Mouse (Mus musculus) layer of hippocampus, postnatal 25 days (tissue): ENCODE results near the gene Hgd. TPM values are rescaled to one million over a fixed set of nuclear protein-coding genes. Genes with fewer than 3 reads are reported as not detected.
"Not testable (repeated sequence)": the region's sequence is repeated elsewhere in the genome, so short reads cannot be mapped to it uniquely, and the experiment has no call there.

ENCODE experiments used
- DNase-seq, 2 experiments: peaks; one replicate each; pipeline ENCODE4 v3.0.0; 2022; ENCODE audit warnings: mixed read lengths in 2 of 2, low spot score in 1 of 2; ENCODE audit errors: extremely low spot score in 1 of 2
- total RNA-seq, 2 experiments: library from RNA; stranded (reverse); gene quantifications; 2 replicates each; pipeline ENCODE4 v1.2.3; 2021

Hgd gene
- total RNA-seq, 2 experiments from 2014 or later, result not detected

DNA sequence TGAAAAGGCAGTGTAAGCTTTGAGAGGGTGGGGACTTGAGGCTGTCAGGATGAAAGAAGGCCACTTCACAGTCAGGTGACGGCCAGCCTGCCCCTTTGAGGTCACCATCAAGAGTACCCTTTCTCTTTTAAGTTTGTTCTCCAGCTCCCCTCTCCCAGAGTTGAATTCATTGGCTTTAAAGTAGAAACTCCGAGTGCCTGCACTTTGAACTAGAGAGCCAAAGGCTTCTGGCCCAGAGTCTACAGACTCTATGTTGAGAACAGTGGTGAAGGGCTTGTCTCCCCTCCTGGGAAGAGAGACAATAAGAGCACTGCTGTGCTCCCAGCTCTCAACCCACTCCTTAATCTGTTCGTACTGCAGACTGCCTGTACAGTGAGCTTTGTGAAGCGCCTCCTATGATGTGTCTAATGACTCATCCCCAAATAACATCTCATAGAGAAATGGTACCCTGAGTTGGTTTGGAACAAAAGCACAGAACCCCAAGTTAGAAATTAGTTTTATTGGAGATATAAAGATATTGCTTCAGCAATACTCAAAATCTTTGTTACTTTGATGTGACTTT lies 46.5 kb downstream of the Hgd start:
- DNase-seq, result no peak

DNA sequence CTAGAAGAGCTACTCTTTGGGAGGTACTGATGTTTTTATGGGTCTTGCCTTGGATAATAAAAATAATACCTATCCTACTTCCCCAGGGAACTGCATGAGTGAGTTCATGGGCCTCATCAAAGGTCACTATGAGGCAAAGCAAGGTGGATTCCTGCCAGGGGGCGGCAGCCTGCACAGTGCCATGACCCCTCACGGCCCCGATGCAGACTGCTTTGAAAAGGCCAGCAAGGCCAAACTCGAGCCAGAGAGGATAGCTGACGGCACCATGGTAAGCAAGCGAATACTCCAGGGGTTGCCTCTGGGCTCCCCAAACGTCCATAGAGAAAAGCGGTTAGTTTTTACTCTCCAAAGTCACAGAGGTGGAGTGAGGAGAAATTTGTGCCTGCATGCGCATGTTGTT lies 48.4 kb downstream of the Hgd start:
- DNase-seq, result no peak

- DNase-seq, result no peak
Measured at GRCm38 (mm10) chr16:37629011-37629410, 49.1 kb downstream of the Hgd start.

DNA sequence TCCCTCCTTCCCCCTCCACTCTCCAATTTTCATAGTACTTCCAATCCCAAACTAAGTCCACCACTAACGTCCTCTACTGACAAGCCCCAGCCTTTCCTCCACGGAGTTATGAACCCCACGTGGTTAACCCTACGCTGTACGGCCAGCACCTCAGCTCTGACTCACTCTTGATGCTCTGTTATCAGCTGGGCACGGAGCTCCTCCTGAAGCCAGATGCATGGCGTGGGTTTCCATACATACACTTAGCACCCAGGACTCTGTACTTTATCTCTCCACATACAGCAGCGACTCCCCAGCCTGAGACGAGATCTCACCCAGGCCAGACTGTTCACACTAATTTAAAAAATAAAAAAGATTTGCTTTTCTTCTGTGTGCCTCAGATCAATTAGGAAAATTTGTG lies 54.6 kb downstream of the Hgd start:
- no peak for DNase-seq

DNA sequence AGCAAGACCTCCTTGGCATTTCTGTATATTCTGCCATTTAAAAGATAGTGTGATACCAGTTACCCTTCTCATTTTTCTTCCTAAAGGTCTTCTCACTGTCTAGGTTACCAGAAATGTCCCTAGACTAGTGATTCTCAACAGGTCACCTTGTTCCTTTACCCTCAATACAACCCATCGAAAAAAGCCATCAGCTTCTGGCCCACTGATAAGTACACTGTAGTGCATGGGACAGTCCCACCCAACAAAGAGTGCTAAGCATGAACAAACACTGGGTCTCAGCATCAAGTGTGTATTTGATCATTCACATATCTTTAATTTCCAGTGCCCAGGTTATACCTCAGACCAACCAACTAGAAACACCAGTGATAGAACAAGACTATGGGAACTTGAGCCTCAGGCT lies 55.1 kb downstream of the Hgd start:
- no peak for DNase-seq

GRCm38 (mm10) chr16:37636107-37636506 lies 56.2 kb downstream of the Hgd start:
- no peak for DNase-seq

DNA sequence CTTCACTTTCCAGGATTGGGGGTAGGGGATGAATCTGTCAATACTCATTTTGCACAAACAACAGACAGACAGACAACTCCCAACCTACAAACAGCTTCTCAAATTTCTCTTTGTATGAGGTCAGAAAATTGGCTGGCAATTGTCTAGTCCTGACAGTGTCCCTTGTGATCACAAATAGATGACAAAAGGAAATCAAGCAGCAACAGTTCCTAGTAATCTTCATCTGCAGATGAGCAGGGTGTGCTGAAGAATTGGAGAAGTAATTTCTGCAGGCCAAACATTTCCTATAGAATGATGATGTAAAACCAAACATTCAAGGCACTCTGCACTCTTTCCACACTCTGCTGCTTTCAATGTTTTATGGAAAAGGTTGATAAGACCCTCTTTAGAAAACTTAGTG lies 57.8 kb downstream of the Hgd start:
- no peak for DNase-seq

DNA sequence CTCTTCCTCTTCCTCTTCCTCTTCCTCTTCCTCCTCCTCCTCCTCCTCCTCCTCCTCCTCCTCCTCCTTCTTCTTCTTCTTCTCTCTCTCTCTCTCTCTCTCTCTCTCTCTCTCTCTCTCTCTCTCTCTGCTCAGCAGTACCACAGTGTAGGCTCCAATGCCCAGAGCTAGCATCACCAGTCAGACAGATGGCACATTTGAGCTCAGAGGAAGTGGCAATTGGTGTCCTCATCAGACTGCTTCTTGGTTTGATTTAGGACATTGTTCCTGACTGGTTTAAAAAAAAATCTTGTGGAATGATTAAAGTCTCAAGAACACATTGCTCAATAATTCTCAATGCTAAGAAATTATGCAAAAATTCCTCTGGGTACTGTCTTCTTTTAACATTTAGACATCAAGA lies 60.6 kb downstream of the Hgd start:
- DNase-seq, result not testable (repeated sequence)

DNA sequence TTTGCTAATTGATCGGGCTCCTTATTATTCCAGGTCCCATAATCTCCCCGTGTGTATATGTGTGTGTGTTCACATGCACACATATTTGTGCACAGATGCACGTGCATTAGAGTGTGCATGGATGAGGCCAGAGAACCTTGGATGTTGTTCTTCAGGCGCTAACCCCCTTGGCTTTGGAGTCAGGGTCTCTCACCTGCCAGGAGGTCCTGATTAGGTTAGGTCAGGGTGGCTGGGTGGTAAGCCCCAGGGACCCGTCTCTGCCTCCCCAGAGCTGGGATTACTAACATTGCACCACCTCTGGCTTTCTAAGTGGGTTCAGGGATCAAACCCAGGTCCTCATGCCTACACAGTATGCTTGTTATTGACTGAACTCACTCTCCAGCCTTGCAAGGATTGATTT lies 64.5 kb downstream of the Hgd start:
- no peak for DNase-seq

GRCm38 (mm10) chr16:37645211-37645610 lies 65.3 kb downstream of the Hgd start:
- no peak for DNase-seq

GRCm38 (mm10) chr16:37645799-37646198 lies 65.8 kb downstream of the Hgd start:
- DNase-seq, result no peak

- DNase-seq, result no peak
Measured at GRCm38 (mm10) chr16:37647067-37647466, 67.1 kb downstream of the Hgd start.

- no peak for DNase-seq
Measured at GRCm38 (mm10) chr16:37647936-37648335, 68.0 kb downstream of the Hgd start.

DNA sequence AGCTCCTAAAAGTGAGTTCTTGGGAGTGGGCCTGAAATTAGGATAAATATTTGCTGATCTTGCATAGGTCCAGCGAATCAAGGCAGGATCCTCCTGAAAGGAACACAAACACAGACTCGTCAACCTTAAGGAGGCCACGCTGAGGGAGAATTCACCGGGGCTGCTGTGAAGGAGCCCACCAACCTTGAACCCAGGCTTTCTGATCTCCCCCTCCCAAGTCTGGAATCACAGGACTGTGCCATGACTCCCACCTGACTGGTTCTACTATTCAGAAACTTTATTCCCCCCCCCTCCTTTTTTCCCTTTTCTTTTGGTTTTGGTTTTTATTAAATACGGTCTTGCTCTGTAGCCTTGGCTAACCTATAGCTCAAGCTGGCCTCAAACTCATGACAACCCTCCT lies 69.1 kb downstream of the Hgd start:
- no peak for DNase-seq

DNA sequence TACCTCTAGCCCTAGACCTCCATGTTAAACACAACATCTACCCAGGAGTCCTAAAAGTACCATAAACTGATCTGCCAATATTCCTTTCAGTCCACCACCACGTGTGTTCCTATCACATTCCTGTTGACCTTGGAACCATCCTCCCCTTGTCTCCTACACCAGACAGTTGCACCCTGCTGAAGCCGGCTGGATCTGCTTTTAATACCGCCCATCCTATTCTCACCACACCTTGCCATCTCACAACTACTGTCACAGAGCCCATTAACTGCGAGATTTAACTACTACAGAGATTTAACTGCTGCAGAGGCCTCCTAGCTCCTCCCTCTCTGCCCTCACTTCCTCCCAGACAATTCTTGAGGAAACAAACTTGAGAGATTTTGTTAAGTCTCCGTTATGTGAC lies 71.5 kb downstream of the Hgd start:
- DNase-seq, result no peak

GRCm38 (mm10) chr16:37652654-37653053 lies 72.7 kb downstream of the Hgd start:
- DNase-seq, result no peak

- no peak for DNase-seq
Measured at GRCm38 (mm10) chr16:37653058-37653457, 73.1 kb downstream of the Hgd start.

GRCm38 (mm10) chr16:37653731-37654657 lies 74.0 kb downstream of the Hgd start, which contains the start of gene Ndufb4:
TSS of gene Ndufb4 (minus strand) at chr16:37654453.
- DNase-seq, result peak; percentile 81 to 88

GRCm38 (mm10) chr16:37654831-37655455 lies 75.0 kb downstream of the Hgd start:
- DNase-seq, result no peak

GRCm38 (mm10) chr16:37655756-37656347 lies 75.9 kb downstream of the Hgd start:
- DNase-seq, result no peak

DNA sequence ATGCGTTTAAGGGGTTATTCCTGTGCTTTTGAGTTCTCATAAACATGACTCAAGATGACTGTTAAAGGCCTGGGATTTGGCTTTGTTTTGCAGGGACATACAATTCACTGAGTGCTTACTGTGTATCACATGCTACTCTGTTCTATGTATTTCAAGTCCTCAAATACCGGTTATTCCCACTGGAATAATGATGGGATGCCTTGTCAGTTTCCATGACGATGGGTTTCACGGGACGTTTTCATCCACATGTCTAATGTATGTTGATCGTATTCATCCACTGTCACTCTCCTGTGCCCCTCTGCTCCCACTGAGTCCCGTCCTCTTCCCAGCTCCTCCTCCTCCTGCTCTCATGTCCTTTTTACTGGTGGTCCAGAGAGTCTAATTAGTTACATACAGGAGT lies 76.8 kb downstream of the Hgd start:
- no peak for DNase-seq
